Mouse (Mus musculus): ENCODE measurements around the gene Ankrd49.

Ankrd49 gene

DNA sequence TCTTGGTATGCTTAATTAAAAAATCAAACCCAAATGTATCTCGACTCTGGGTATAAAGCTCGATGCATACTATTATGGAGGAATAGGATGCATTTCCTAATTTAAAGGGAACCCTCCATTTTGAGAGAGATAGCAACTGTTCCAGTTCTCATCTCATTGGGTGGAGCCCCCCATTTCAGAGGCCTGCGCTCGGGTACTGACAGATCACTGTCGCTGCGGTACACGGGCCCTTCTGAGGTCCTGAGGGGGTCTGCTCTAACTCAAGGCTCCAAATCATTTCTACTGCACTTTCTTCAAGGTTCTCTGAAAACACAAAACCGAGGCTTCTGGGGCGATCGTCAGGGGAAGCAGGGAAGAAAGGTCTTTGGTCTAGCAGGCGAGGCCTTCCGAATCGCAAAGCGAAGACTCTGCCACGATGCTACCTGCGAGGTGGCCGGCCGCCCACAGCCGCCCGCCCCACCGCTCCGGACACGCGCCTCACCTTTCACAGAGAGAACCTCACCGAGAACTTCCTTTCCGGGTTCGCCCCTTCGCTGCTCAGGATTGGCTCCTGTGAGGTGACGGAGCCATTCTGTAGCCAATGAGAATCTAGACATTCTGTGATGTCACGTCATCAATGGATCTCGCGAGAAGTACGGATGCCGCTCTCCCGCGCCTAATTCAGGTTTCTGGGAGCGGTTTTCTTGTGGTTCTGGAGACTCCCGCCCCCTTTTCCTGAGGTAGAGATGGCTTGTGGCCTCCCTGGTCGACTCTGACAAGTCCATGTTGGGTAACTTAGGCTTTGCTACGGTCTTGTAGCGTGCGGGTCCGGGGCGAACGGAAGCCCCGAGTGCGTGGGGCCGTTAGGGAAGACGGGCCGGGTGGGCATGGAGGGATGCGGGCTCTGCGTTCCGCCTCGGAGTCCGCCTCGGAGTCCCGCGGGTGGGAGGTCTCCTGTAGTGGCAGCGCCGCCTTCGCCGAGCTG lies at the start of gene Ankrd49, which contains the start of gene Mre11a:
Gene Ankrd49, minus strand, starts transcription at position 818 of the 964 bp plus-strand sequence.
Gene Mre11a, plus strand, starts transcription at position 616 of the 964 bp plus-strand sequence.
- DNase-seq (ENCODE audit: low read depth, low spot score), result peak; percentile 96

DNA sequence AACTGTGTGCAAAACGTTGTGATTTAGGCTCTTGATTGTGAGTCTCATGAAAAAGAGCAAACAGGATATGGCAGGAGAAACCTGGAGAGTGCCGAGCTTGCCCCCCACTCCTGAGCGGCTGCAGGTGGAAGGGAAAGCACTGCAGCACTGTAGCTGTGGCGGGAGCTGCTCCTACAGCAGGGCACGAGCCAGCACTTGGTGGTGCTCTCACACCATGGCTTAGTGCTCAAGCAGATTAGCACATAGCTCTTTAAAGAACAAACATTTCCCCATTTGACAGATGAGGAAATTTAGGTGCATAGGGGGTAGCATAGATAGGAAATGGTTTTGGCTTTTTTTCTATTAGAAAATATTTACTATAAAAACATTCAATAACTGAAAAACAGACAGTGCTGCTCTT lies 47.4 kb upstream of the Ankrd49 start:
- DNase-seq (ENCODE audit: low read depth, low spot score), result no peak

DNA sequence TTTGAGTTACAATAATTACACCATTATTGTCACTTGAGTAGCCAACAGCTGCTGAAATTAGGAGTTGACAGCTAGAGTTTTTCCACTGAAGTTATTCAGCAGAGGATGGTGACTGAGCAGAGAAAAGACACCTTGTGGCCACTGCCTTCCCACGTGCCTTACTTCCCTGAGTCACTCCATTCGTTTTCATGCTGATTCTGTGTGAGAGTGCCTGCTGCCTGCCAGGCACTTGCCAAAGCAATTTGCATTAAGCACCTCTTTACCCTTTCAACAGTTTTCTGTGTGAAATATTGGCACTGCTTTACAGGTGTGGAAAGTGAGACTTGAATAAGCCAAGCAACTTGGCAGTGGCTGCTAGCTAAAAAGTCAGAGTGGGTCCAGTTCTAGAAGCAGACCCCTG lies 43.2 kb upstream of the Ankrd49 start:
- DNase-seq (ENCODE audit: low read depth, low spot score), result no peak

DNA sequence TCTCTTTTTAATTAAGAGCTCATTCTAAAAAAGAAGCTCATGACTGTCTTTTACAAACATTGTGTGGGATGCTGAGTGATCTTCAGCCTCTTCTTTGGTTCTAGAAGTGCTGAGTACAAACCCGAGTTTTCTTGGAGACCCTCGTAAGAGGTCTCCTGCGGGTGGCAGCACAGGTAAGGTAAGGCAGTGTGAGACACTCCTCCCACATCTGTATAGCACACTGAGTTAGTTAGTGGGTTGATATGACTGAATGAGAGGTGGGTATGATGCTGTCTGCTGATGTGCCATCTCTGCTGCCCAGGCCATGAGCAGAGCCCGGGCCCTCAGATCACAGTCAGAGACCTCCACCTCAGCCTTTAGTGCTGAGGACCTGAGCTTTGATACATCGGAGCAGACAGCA lies 40.2 kb upstream of the Ankrd49 start:
- no peak for DNase-seq (ENCODE audit: low read depth, low spot score)

DNA sequence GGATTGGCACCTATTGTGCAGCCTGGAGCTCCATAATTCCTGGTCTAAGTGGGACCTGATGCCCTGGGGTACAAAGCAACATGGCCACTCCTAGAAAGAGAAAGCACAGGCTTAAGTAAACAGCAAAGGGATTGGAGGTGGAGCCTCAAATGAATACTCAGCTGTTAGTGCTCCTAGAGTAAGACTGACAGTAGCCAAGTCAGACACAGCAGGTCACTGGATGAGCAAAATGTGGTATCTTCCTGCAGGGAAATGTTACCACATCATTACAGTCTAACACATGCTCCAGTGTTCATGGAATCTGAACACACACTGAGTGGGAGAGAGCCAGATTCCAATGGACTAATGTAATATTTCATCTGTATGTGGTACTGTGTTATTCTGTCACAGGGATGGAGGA lies 36.7 kb upstream of the Ankrd49 start:
- no peak for DNase-seq (ENCODE audit: low read depth, low spot score)

DNA sequence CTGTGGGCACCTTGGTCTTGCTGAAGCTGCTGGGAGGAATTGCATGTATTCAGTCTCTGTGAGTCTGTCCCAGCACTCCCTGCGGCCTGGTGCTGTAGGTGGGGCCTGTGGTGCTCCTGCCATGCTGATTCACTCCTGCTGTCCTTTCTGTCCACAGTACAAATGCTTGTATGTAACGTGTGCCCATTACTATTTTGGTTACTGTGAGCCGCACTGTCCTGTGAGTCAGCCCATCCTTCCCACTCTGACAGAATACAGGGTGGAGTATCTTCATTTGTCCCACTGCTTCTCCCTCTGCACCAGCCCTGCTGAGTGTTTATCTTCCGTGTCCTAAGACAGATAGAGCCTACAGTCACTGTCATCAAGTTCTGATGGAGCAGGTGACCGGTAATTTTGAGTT lies 25.5 kb upstream of the Ankrd49 start:
- DNase-seq (ENCODE audit: low read depth, low spot score), result no peak

DNA sequence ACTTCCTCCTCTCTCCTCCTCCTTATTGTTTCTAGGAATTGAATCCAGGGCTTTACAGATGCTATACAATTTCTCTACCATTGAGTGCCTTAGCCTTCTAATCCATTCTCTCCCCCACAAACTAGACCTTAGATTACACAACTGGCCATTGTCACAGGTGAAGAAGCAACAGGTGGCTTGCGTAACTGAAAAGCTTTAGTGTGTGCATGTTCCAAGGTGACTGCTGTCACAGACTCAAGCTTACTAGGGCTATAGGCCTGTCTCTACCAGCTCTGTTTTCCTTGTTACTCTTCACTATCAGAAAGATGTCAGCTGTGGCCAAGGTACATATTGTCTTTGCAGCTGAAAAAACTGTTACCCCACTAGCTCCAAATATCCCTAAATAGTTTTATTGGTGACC lies 22.1 kb upstream of the Ankrd49 start:
- no peak for DNase-seq (ENCODE audit: low read depth, low spot score)

DNA sequence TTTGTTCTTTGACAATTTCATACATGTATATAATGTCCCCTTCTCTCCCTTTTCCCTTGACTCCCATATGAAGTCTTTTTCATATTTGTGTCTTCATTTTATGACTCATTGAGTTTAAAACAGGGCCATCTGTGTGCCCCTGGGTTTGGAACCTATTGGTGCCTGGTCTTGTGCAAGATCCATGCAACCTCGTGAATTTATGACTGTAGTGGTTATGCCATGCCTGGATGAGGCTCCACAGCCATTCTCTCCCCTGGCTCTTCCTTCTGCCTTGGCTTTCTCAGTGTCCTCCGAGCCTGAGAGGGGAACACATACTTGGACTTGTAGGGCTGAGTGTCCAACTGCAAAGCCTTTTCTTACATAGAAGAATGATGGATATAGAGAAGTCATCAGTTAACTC lies 21.1 kb upstream of the Ankrd49 start:
- no peak for DNase-seq (ENCODE audit: low read depth, low spot score)

DNA sequence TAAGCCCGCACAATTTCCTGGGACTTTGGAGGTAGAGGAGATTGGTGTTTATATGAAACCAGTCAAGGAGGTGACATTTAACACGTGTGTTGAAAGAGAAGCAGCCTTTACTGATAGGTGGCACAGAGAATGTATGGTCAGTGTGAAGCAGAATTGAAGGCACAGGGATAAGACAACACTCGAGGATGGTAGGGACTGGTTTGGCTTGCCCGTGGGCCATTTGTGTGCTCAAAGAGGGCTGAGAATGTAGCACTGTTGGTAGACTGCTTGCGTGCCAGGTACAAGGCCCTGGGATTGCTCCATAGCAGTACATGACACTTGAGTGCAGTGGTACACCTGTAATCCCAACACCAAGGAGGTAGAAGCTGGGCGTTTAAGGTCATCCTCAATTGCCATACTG lies 2.7 kb upstream of the Ankrd49 start:
- DNase-seq (ENCODE audit: low read depth, low spot score), result no peak

DNA sequence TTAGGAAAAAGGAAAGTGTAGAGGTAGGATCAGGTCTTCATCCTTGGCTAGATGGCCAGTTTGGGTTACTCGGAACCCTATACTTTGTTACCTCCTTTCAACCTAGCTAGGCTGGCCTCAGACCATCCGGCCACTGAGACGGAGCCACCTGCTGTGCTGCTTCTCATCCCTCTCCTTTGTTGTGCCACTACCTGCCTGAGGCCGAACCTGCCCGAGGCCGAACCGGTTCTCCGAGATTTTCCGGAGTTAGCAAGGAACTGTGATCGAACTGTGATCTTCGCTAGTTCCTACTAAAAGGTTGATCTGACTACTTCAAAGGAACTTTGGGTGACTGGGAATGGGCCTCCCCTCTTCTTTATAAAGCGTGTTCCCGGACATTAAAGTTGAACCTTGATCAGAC lies 6.3 kb downstream of the Ankrd49 start:
- DNase-seq (ENCODE audit: low read depth, low spot score), result no peak

DNA sequence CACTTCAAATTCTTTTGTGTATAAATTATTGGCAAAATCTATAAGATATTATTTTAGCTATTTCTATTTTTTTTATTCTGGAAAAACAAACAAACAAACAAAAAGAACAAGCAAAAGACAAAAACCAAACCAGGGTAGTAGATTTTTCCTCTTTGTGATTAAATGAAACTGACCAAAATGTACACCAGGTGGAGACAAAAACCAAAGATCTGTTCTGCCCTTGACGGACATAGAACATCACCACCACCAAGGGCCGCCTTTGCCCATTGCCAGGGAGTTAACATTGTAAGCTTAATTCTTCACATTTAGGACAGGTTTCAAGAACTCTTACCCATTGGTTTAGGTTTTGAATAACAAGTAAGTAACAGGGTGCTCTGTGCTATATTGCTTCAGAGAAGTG lies 10.8 kb downstream of the Ankrd49 start:
- DNase-seq (ENCODE audit: low read depth, low spot score), result no peak

DNA sequence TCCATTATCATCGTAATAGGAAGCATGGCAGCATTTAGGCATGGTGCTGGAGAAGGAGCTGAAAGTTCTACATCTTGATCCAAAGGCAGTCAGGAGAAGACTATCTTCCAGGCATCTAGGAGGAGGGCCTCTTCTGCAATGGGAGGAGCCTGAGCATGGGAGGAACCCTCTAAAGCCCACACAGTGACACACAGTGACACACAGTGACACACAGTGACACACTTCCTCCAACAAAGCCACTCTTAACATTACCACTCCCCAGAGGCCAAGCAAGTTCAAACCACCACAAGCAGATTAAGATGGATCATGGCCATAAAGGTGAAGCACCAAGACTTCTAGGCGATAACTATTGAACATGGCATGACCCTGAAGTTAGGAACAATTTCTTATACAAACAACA lies 12.6 kb downstream of the Ankrd49 start:
- no peak for DNase-seq (ENCODE audit: low read depth, low spot score)

DNA sequence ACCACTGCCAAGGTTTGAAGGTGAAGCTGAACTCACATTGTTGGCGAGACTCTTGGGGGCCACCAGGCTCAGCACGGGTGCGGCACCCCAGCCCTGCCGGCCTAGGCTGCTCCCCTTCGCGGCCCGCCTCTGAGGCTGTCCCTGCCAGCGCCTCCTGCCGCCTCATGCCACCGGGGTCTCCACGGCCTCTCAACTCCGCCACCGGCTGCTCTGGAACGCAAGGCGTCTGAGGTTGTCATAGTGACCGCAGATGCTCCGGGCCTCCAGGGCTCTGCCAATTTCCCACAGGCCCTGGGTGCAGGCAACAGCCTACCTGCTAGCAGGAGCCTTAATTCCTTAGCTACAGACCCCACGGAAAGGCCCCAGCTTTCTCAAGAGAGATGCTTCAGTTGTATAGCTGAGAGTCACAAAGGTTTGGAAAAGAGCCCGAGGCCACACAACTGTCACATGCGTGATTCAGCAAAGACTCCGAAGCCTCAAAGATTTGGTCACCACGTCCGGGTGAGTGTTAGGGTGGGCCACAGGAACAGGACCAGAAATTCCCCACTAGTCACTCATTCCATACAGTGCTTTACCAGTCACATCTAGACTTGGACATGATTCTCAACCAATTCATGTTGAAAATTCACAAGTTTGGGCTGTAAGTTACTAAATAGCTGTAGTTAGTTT lies 13.7 kb downstream of the Ankrd49 start, which contains the start of gene 1700012B09Rik:
Gene 1700012B09Rik, minus strand, starts transcription at position 228 of the 669 bp plus-strand sequence.
- DNase-seq (ENCODE audit: low read depth, low spot score), result no peak

DNA sequence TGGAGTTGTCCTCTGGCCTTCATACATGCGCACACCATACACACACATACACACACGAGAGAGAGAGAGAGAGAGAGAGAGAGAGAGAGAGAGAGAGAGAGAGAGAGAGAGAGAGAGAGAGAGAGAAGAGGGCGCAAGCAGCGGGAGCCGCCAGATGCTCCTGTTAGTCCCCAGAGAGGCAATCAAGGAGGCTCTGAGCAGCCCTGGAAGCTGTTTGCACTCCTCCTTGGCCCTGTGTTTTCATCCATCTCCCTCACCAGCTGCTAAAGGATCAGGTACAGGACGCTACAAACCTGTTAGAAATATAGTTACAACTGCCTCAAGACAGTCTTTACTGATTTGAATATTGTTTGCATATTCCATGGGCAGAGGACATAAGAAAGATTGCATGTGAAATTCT lies 14.8 kb downstream of the Ankrd49 start:
- no peak for DNase-seq (ENCODE audit: low read depth, low spot score)

DNA sequence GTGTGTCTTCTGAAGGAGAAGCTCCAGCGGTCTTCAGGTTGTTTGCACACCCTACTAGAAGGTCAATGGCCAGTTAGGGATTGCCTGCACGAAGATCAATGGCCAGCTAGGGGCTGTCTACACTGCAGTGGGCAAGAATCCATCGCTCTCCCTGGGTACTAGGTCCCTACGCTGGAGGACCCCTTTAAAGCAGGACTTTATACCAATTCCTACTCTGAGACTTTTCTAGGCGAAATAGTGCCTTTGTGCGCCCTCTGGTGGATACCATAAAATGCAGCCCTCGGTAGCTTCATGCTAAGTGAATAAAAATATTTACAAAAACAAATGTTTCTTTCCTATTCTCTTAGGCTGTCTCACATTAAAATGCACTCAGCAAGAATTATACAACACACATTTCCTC lies 19.9 kb downstream of the Ankrd49 start:
- no peak for DNase-seq (ENCODE audit: low read depth, low spot score)

DNA sequence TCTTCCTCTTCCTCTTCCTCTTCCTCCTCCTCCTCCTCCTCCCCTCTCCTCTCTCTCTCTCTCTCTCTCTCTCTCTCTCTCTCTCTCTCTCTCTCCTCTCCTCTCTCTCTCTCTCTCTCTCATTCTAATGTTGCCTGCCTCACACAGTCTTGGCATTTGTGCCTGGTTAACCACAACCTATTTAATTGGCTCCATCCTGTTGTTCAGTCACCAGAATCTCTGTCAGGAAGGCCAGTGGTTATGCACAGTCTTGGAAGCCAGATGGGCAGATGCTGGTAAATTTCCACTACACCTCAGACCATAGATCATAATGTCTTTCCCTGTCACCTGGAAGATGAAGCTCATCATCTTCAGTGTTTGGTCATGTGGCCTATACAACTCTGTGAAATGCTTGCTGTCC lies 25.4 kb downstream of the Ankrd49 start:
- DNase-seq (ENCODE audit: low read depth, low spot score), result no peak

DNA sequence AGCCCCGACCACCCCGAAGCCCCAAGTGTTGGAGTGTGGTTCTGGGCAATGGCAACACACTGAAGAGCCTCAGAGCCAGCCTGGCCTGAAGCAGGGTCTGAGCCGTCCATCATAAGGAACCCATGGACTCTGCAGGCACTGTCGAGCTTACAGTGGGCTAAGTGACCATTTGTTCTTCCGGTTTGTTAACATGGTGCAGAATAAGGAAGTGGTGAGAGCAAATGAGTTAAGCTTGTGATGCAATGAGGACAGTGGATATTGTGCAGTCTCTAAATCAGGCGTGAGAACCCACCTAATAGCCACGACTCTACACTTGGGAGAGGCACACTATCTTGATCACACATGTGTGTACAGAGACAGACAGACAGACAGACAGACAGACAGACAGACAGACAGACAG lies 26.1 kb downstream of the Ankrd49 start:
- DNase-seq (ENCODE audit: low read depth, low spot score), result no peak

DNA sequence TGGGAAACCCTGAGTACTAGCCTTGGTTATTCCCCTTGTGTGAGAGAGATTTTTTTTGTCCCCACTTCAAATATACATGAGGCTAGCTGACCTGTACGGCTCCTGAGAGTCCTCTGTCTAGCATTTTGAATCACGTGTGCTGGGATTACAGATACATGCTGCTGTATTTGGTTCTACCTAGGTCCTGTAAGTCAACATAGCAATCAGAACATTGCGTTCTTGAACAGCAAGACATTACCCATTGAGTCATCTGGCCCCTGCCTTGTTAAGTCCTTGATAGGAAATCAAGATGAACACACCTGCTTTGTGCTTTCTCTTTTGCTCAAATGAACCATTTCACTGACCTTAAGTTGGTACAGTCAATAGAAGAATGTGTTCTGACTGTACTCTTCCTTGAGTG lies 30.2 kb downstream of the Ankrd49 start:
- DNase-seq (ENCODE audit: low read depth, low spot score), result no peak

DNA sequence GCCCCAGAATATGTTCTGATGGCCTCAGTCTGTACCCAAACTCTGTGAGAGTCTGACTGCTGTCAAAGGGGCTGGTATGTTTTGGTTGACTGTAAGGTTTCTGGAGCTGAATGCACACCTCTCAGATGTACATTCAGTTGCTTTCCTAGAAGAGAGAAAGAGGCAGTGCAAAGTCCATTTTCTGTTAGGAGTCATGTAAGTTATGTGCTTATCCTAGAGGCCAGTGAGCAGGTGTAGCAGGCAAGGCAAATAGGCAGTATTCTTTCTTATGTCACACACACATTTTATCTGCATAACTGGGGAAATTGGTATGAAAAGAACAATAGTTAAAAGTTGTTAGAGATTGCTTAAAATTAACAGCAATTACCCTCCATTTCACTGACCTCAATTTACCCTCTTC lies 30.7 kb downstream of the Ankrd49 start:
- DNase-seq (ENCODE audit: low read depth, low spot score), result no peak

DNA sequence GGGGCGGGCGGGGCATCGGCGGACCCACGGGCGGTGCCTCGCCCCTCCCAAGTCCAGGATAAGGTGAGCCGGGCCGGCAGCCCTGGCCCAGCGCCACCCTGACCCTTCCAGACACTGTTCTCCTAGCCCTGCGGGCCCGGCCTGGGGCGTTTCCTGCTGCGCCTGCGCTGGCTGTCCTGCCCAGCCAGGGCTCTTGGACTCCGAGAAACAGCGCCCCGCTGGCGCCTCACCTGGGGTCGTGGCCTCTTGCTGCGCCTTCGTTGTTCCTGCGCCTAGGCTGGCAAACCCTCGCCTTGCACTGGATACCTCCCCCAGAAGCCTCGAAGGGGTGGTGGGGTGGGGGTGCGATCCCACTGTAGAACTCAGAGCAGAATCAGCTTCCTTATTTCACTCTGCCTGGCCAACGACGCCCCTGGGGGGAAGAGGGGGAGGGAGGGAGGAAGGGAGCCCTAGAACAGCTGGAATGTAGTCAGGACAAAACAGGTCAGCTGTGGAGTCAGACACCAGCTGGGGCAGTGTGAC lies 32.6 kb downstream of the Ankrd49 start, which contains the start of gene Fut4:
Gene Fut4, minus strand, starts transcription at position 393 of the 522 bp plus-strand sequence.
- DNase-seq (ENCODE audit: low read depth, low spot score), result no peak

DNA sequence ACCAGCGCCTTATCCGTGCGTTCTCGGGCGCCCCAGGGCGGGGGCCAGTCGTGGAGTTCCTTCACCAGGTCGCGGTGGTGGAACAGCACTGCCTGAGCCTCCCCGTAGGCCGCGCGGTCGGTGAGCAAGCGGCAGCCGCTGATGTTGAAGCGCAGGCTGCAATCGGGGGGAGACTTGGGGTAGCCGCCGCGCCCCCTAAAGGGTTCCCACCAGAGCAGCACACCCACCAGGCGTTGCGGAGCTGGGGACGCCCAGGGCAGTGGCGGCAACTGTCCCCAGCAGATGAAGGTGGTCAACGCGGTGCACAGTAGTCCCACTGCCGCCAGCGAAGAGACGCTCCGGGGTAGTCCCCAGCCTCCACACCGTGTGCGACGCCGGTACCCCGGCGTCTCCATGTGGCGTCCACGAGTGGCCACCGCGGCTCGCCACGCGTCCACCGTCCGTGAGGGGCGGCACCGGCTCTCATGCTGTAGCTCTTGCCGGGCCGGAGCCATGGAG lies 33.1 kb downstream of the Ankrd49 start:
- no peak for DNase-seq (ENCODE audit: low read depth, low spot score)

DNA sequence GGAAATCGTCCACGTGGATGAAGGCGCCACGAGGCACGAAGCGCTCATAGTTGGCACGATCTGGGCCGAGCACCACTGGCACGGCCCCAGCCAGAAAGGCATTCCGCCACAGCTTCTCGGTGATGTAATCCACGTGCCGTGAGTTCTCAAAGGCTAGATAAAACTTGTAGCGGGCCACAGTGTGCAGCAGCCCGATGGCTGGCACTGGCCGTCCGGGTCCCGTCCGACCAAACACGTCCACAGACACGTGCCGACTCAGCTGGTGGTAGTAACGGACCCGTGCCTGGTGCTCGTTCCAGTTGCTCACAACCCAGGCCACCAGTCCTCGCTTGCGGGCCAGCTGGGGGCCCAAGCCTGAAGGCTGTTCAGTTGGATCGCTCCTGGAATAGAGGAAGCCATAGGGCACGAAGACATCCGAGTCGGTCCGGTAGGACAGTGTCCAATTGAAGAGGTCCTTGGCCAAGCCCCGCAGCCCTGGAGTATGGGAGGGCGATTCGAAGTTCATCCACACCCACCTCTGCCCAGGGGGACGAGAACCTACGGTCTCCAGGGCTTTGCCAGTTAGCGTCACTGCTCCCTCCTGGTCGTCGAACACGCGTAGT lies 33.7 kb downstream of the Ankrd49 start:
- DNase-seq (ENCODE audit: low read depth, low spot score), result no peak

All from embryo, embryonic 11.5 days (tissue).